13 mouse cellular contexts compared by ENCODE assay signal in the genomic region with DNA sequence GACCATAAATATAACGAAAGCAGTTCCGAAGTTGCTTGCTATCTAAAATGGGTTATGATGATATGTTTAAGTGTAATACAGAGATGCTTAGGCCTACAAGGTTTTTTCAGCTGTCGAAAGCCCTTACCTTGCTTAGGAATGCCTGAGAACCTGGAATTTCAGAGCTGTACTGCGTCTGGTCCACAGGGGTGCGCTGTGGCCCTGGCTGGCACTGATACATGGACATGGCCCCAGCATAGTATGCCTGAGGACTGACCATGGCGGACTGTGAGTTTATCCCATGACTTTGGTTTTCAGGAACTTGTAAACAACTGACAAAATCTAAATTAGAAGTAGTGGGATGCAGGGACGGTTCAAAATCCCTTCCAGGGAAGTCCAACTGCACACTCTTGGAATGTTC. TPM values are rescaled to one million over a fixed set of nuclear protein-coding genes. Genes with fewer than 3 reads are reported as not detected.
DNase-seq lines count a peak whose midpoint lies in the region; ATAC-seq and TF ChIP-seq lines count a peak whose summit lies in the region.
"Had no signal": no experiment of that assay in that cellular context is flagged by ENCODE, and none has a peak within 500 bp of the region (broad histone marks: within the 10 kb centered on the region; RNA-seq: fewer than 3 reads in every experiment).

No protein-coding gene starts in this region.

- no peak overlapping the region for H3K4me3 ChIP-seq in forebrain, postnatal 0 days (ENCODE audit: low read depth, low read length)
- H3K4me3 ChIP-seq in forebrain, embryonic 11.5 days (ENCODE audit: low read depth, low read length) = no peak overlapping the region
- H3K4me3 ChIP-seq in kidney, embryonic 15.5 days (replicated peaks) = no peak overlapping the region
- no peak overlapping the region for H3K4me3 ChIP-seq in ES-Bruce4 (ENCODE audit: low read depth, low read length)
- H3K4me3 ChIP-seq in embryonic fibroblast, embryonic 13.5 days (ENCODE audit: insufficient read depth, low read length) = no peak overlapping the region
- H3K4me3 ChIP-seq: embryonic facial prominence, embryonic 12.5 days; heart, embryonic 10.5 days had no signal

- ATAC-seq in forebrain, postnatal 0 days = no peak
- no peak for ATAC-seq in forebrain, embryonic 11.5 days (replicated peaks; ENCODE audit: low FRiP score)
- ATAC-seq in kidney, embryonic 15.5 days (replicated peaks; ENCODE audit: low FRiP score) = no peak
- no peak for ATAC-seq in monocyte, adult 5-6 weeks (replicated peaks; ENCODE audit: insufficient number of reproducible peaks, low FRiP score, low TSS enrichment, poor library complexity, severe bottlenecking)
- ATAC-seq: activated CD4-positive, CD25-positive, alpha-beta regulatory T cell, adult 4 months had no signal

- no peak for DNase-seq in forebrain, postnatal 0 days
- DNase-seq in forebrain, embryonic 11.5 days (ENCODE audit: low spot score) = no peak
- peak; percentile 17 for DNase-seq in kidney, postnatal 14 days
- no peak for DNase-seq in spleen, postnatal 4 days (ENCODE audit: low spot score in 2 of 2)
- DNase-seq: B cell, adult 2 months; layer of hippocampus, postnatal 36 days had no signal

- H3K4me2 ChIP-seq in forebrain, postnatal 0 days (ENCODE audit: low read depth) = no peak overlapping the region
- H3K4me2 ChIP-seq in forebrain, embryonic 11.5 days (ENCODE audit: low read depth, low read length, severe bottlenecking) = no peak overlapping the region
- H3K4me2 ChIP-seq in kidney, embryonic 15.5 days = no peak overlapping the region
- H3K4me2 ChIP-seq: embryonic facial prominence, embryonic 12.5 days had no signal

- no peak overlapping the region for H3K9ac ChIP-seq in forebrain, postnatal 0 days
- H3K9ac ChIP-seq in forebrain, embryonic 11.5 days (ENCODE audit: low read length) = no peak overlapping the region
- H3K9ac ChIP-seq in kidney, embryonic 15.5 days = no peak overlapping the region
- H3K9ac ChIP-seq in ES-Bruce4 (ENCODE audit: low read depth, poor library complexity, severe bottlenecking) = no peak overlapping the region
- H3K9ac ChIP-seq: embryonic facial prominence, embryonic 12.5 days had no signal

- peaks cover 14% of the 10 kb centered on the region for H3K36me3 ChIP-seq in forebrain, postnatal 0 days (ENCODE audit: insufficient read depth)
- no peaks in the 10 kb centered on the region for H3K36me3 ChIP-seq in forebrain, embryonic 11.5 days (ENCODE audit: control insufficient read depth, insufficient read depth, low read length)
- peaks cover 36% of the 10 kb centered on the region for H3K36me3 ChIP-seq in kidney, embryonic 15.5 days
- no peaks in the 10 kb centered on the region; the same call in 1 of the 2 replicates for H3K36me3 ChIP-seq in ES-Bruce4 (ENCODE audit: control insufficient read depth, insufficient read depth, low read length, poor library complexity, severe bottlenecking)
- H3K36me3 ChIP-seq: heart, embryonic 10.5 days had no signal

- no peaks in the 10 kb centered on the region for H3K9me3 ChIP-seq in forebrain, postnatal 0 days (ENCODE audit: low read length)
- no peaks in the 10 kb centered on the region for H3K9me3 ChIP-seq in forebrain, embryonic 11.5 days (ENCODE audit: control insufficient read depth, low read length)
- H3K9me3 ChIP-seq in kidney, embryonic 15.5 days (replicated peaks) = no peaks in the 10 kb centered on the region
- no peaks in the 10 kb centered on the region for H3K9me3 ChIP-seq in ES-Bruce4 (replicated peaks; ENCODE audit: control insufficient read depth, insufficient read depth, low read length, poor library complexity, severe bottlenecking)
- H3K9me3 ChIP-seq: embryonic facial prominence, embryonic 12.5 days; heart, embryonic 10.5 days had no signal

- no peaks in the 10 kb centered on the region for H3K4me1 ChIP-seq in forebrain, postnatal 0 days (ENCODE audit: insufficient read depth)
- no peaks in the 10 kb centered on the region for H3K4me1 ChIP-seq in forebrain, embryonic 11.5 days (replicated peaks; ENCODE audit: control insufficient read depth, insufficient read depth, low read length)
- no peaks in the 10 kb centered on the region for H3K4me1 ChIP-seq in kidney, embryonic 15.5 days
- H3K4me1 ChIP-seq in ES-Bruce4 (ENCODE audit: control insufficient read depth, insufficient read depth, low read length) = no peaks in the 10 kb centered on the region
- no peaks in the 10 kb centered on the region for H3K4me1 ChIP-seq in embryonic fibroblast, embryonic 13.5 days (ENCODE audit: control insufficient read depth, insufficient read depth, low read length)
- H3K4me1 ChIP-seq: embryonic facial prominence, embryonic 12.5 days; heart, embryonic 10.5 days had no signal

- TF ChIP-seq CTCF in forebrain, postnatal 0 days (IDR thresholded peaks at IDR 0.05; ENCODE audit: low read depth) = peak; percentile 32; the same call in 1 of the 2 replicates
- peak; percentile 83 for TF ChIP-seq CTCF in ES-Bruce4 (IDR thresholded peaks at IDR 0.05; ENCODE audit: low read depth, low read length)
- TF ChIP-seq CTCF in embryonic fibroblast, embryonic 13.5 days (IDR thresholded peaks at IDR 0.05; ENCODE audit: borderline replicate concordance, insufficient read depth, low read length) = peak; percentile 58; the same call in 1 of the 2 replicates

- H3K27ac ChIP-seq in forebrain, postnatal 0 days (ENCODE audit: low read depth, low read length) = no peak overlapping the region
- no peak overlapping the region for H3K27ac ChIP-seq in forebrain, embryonic 11.5 days (ENCODE audit: low read depth, low read length)
- H3K27ac ChIP-seq in kidney, embryonic 15.5 days = no peak overlapping the region
- no peak overlapping the region for H3K27ac ChIP-seq in ES-Bruce4 (ENCODE audit: insufficient read depth, low read length)
- no peak overlapping the region for H3K27ac ChIP-seq in embryonic fibroblast, embryonic 13.5 days (ENCODE audit: insufficient read depth, low read length)
- H3K27ac ChIP-seq: embryonic facial prominence, embryonic 12.5 days; heart, embryonic 10.5 days had no signal

- no peak for TF ChIP-seq EP300 in ES-Bruce4 (IDR thresholded peaks at IDR 0.05; ENCODE audit: insufficient read depth, low read depth, low read length)

- no peaks in the 10 kb centered on the region for H3K27me3 ChIP-seq in forebrain, postnatal 0 days (ENCODE audit: insufficient read depth, low read length)
- no peaks in the 10 kb centered on the region for H3K27me3 ChIP-seq in forebrain, embryonic 11.5 days (ENCODE audit: control insufficient read depth, insufficient read depth, low read length)
- H3K27me3 ChIP-seq in kidney, embryonic 15.5 days = no peaks in the 10 kb centered on the region
- no peaks in the 10 kb centered on the region for H3K27me3 ChIP-seq in ES-Bruce4 (ENCODE audit: control insufficient read depth, insufficient read depth, low read length, poor library complexity, severe bottlenecking)

- WGBS in forebrain, postnatal 0 days = 90% methylated on average over 7 of the region's 7 CpGs
- WGBS in forebrain, embryonic 11.5 days = 88% methylated on average over 7 of the region's 7 CpGs
- WGBS in kidney, embryonic 15.5 days = 87% methylated on average over 7 of the region's 7 CpGs

- no peak for TF ChIP-seq POLR2A in ES-Bruce4 (IDR thresholded peaks at IDR 0.05; ENCODE audit: insufficient read depth, low read length)
- TF ChIP-seq POLR2A in embryonic fibroblast, embryonic 13.5 days (IDR thresholded peaks at IDR 0.05; ENCODE audit: low read depth, low read length) = no peak

RNA-seq across cellular contexts. Expression of a gene that starts 31.3 kb away (rescaled TPM):
- 7.2 and 7.5 TPM in 2 replicates for total RNA-seq in forebrain, postnatal 0 days (2014; rRNA removed)
- 1.4 and 2.0 TPM in 2 replicates for polyA plus RNA-seq in forebrain, postnatal 0 days (2015; fragmentation: Nextera tagmentation; extraction: Ambion mirVana)
- 1.8 and 2.0 TPM in 2 replicates for polyA plus RNA-seq in forebrain, embryonic 11.5 days (2014; fragmentation: Nextera tagmentation; extraction: Ambion mirVana)
- polyA plus RNA-seq in kidney, embryonic 15.5 days (2015; fragmentation: Nextera tagmentation; extraction: Ambion mirVana) = 6.1 and 7.0 TPM in 2 replicates
- 9.4 and 12.7 TPM in 2 replicates for polyA plus RNA-seq in ES-Bruce4 (2011; ENCODE audit: insufficient read depth, insufficient read length, low read depth, missing spikeins)
- 27.6 and 35.7 TPM in 2 replicates for polyA plus RNA-seq in embryonic fibroblast, embryonic 13.5 days (2011; ENCODE audit: insufficient read length, low read depth, missing spikeins)
- total RNA-seq in monocyte, adult 5-6 weeks (2017) = 8.4 to 36.3 TPM (median 31.8 TPM) in 3 replicates

Comparison
In these comparisons a context has a peak if more than half of its experiments do, and no peak if none do; other contexts are left out.
1. CTCF ChIP-seq: peak in every context shown above with its lines; median percentile 83 in ES-Bruce4; 58 in embryonic fibroblast, embryonic 13.5 days; 32 in forebrain, postnatal 0 days.